Mouse (Mus musculus) midbrain, embryonic 15.5 days (tissue): ENCODE data around the gene Wfdc11. TPM values are rescaled to one million over a fixed set of nuclear protein-coding genes. Genes with fewer than 3 reads are reported as not detected.

Experiments
- ATAC-seq: fragments of 200-750 bp; cut with Nextera tagmentation; replicated peaks from 2 replicates; pipeline ENCODE4 v1.8.0; 2017; ENCODE audit warnings: moderate TSS enrichment
- H3K27ac ChIP-seq: fragments of 300-500 bp; sonication (generic); 2 replicates; pipeline ENCODE4 v1.5.1; 2015; ENCODE audit warnings: mild to moderate bottlenecking, inconsistent platforms
- H3K27me3 ChIP-seq: fragments of 300-500 bp; sonication (generic); replicated peaks from 2 replicates; pipeline ENCODE4 v1.6.1; 2015; ENCODE audit warnings: inconsistent platforms
- H3K36me3 ChIP-seq: fragments of 300-500 bp; sonication (generic); replicated peaks from 2 replicates; pipeline ENCODE4 v1.6.1; 2015; ENCODE audit warnings: inconsistent platforms
- H3K4me1 ChIP-seq: fragments of 300-500 bp; sonication (generic); 2 replicates; pipeline ENCODE4 v1.6.1; 2015; ENCODE audit warnings: inconsistent platforms
- H3K4me2 ChIP-seq: fragments of 300-500 bp; sonication (generic); 2 replicates; pipeline ENCODE4 v1.6.1; 2015; ENCODE audit warnings: inconsistent platforms, mild to moderate bottlenecking, moderate library complexity
- H3K4me3 ChIP-seq: fragments of 300-500 bp; sonication (generic); 2 replicates; pipeline ENCODE4 v1.5.1; 2015; ENCODE audit warnings: mild to moderate bottlenecking, inconsistent platforms
- H3K9ac ChIP-seq: fragments of 300-500 bp; sonication (generic); 2 replicates; pipeline ENCODE4 v1.6.1; 2015; ENCODE audit warnings: mild to moderate bottlenecking, inconsistent platforms
- H3K9me3 ChIP-seq: fragments of 300-500 bp; sonication (generic); 2 replicates; pipeline ENCODE4 v1.6.1; 2016; ENCODE audit warnings: inconsistent platforms
- WGBS: fragments of 180-500 bp; shearing (Covaris S2); methylation state at CpG from one replicate; pipeline ENCODE4 v1.1.7; 2015; ENCODE audit warnings: mixed read lengths; 5-methylcytosine and 5-hydroxymethylcytosine counted together
- polyA plus RNA-seq: library from polyadenylated mRNA; unstranded; fragments of >200 nt; fragmentation: Nextera tagmentation; extraction: Ambion mirVana; gene quantifications from 2 replicates; pipeline ENCODE4 v1.2.1, GENCODE M21; 2015

Wfdc11 gene
- polyA plus RNA-seq, 1 experiment from 2014 or later: not detected

- H3K27ac ChIP-seq: no peak overlapping the region
- H3K27me3 ChIP-seq: no peaks in the 10 kb centered on the region
- H3K4me2 ChIP-seq: peak overlapping the region; percentile 54
- H3K36me3 ChIP-seq: no peaks in the 10 kb centered on the region
- H3K4me1 ChIP-seq: peaks cover 10% of the 10 kb centered on the region
- H3K9me3 ChIP-seq: no peaks in the 10 kb centered on the region
- H3K9ac ChIP-seq: 0 out of 2 replicates have a peak overlapping the region, but pooled peaks have one; percentile 2
- H3K4me3 ChIP-seq: peak overlapping the region; percentile 34
- 23% methylated on average over 19 of the region's 19 CpGs for WGBS
- ATAC-seq: peak; percentile 56
Observed at GRCm38 (mm10) chr2:164678848-164679625, 5.2 kb upstream of the Wfdc11 start.

- H3K4me1 ChIP-seq: peaks cover 10% of the 10 kb centered on the region
- no peak overlapping the region for H3K4me2 ChIP-seq
- no peak overlapping the region for H3K4me3 ChIP-seq
- no peak overlapping the region for H3K27ac ChIP-seq
- no peak overlapping the region for H3K9ac ChIP-seq
- H3K27me3 ChIP-seq: no peaks in the 10 kb centered on the region
- no peaks in the 10 kb centered on the region for H3K36me3 ChIP-seq
- H3K9me3 ChIP-seq: no peaks in the 10 kb centered on the region
- no peak for ATAC-seq
- WGBS: 85% methylated on average over 16 of the region's 16 CpGs
Observed at GRCm38 (mm10) chr2:164676916-164677685, 3.2 kb upstream of the Wfdc11 start.

- Histone ChIP-seq H3K4me3 (no peak overlapping the region), H3K9me3 (no peaks in the 10 kb centered on the region), H3K36me3 (no peaks in the 10 kb centered on the region), H3K27ac (no peak overlapping the region), H3K27me3 (no peaks in the 10 kb centered on the region), H3K4me2 (no peak overlapping the region), H3K9ac (no peak overlapping the region), H3K4me1 (peaks cover 10% of the 10 kb centered on the region)
- ATAC-seq: no peak
- WGBS: 75% methylated on average over 7 of the region's 7 CpGs
Observed at GRCm38 (mm10) chr2:164676103-164676502, 2.2 kb upstream of the Wfdc11 start.

- WGBS: 41% methylated on average over 1 of the region's 1 CpGs
- no peaks in the 10 kb centered on the region for H3K27me3 ChIP-seq
- no peaks in the 10 kb centered on the region for H3K36me3 ChIP-seq
- H3K9ac ChIP-seq: no peak overlapping the region
- H3K27ac ChIP-seq: no peak overlapping the region
- H3K4me2 ChIP-seq: no peak overlapping the region
- no peaks in the 10 kb centered on the region for H3K4me1 ChIP-seq
- no peaks in the 10 kb centered on the region for H3K9me3 ChIP-seq
- ATAC-seq: no peak
- H3K4me3 ChIP-seq: no peak overlapping the region
Observed at GRCm38 (mm10) chr2:164670938-164671337, 2.9 kb downstream of the Wfdc11 start.

- no peak for ATAC-seq
- Histone ChIP-seq H3K9ac (no peak overlapping the region), H3K27me3 (no peaks in the 10 kb centered on the region), H3K9me3 (no peaks in the 10 kb centered on the region), H3K36me3 (no peaks in the 10 kb centered on the region), H3K4me1 (no peaks in the 10 kb centered on the region), H3K4me2 (no peak overlapping the region), H3K4me3 (no peak overlapping the region), H3K27ac (no peak overlapping the region)
- 83% methylated on average over 5 of the region's 5 CpGs for WGBS
Observed at GRCm38 (mm10) chr2:164670261-164670660, 3.6 kb downstream of the Wfdc11 start.

GRCm38 (mm10) chr2:164664851-164665250, 9.0 kb downstream of the Wfdc11 start:
- no peak overlapping the region for H3K27ac ChIP-seq
- no peaks in the 10 kb centered on the region for H3K36me3 ChIP-seq
- H3K27me3 ChIP-seq: no peaks in the 10 kb centered on the region
- H3K4me1 ChIP-seq: no peaks in the 10 kb centered on the region
- H3K4me2 ChIP-seq: no peak overlapping the region
- 83% methylated on average over 7 of the region's 7 CpGs for WGBS
- no peak for ATAC-seq
- H3K4me3 ChIP-seq: no peak overlapping the region
- H3K9ac ChIP-seq: no peak overlapping the region
- no peaks in the 10 kb centered on the region for H3K9me3 ChIP-seq

- Histone ChIP-seq H3K9ac (no peak within 1 kb of the TSS), H3K27ac (no peak within 1 kb of the TSS), H3K27me3 (no peaks in the 10 kb centered on the region), H3K9me3 (no peaks in the 10 kb centered on the region), H3K4me3 (no peak within 1 kb of the TSS), H3K36me3 (no peaks in the 10 kb centered on the region), H3K4me1 (no peaks in the 10 kb centered on the region), H3K4me2 (no peak within 1 kb of the TSS)
- no peak for ATAC-seq
- 85% methylated on average over 9 of the region's 9 CpGs for WGBS
Observed at GRCm38 (mm10) chr2:164656483-164656882, 17.4 kb downstream of the Wfdc11 start, which contains the start of gene Wfdc9. Wfdc9 (minus strand) TSS chr2:164656583.

GRCm38 (mm10) chr2:164655858-164656257, 18.0 kb downstream of the Wfdc11 start, which contains the start of gene Wfdc10:
Wfdc10 (plus strand) TSS chr2:164656046.
- 13% methylated on average over 11 of the region's 11 CpGs for WGBS
- Histone ChIP-seq H3K4me3 (no peak within 1 kb of the TSS), H3K4me2 (no peak within 1 kb of the TSS), H3K4me1 (no peaks in the 10 kb centered on the region), H3K27me3 (no peaks in the 10 kb centered on the region), H3K36me3 (no peaks in the 10 kb centered on the region), H3K9me3 (no peaks in the 10 kb centered on the region), H3K9ac (no peak within 1 kb of the TSS), H3K27ac (no peak within 1 kb of the TSS)
- no peak for ATAC-seq

- no peak overlapping the region for H3K27ac ChIP-seq
- WGBS: 70% methylated on average over 13 of the region's 13 CpGs
Observed at GRCm38 (mm10) chr2:164641881-164642673, 31.8 kb downstream of the Wfdc11 start.

GRCm38 (mm10) chr2:164641129-164641528, 32.8 kb downstream of the Wfdc11 start:
- Histone ChIP-seq H3K36me3 (no peaks in the 10 kb centered on the region), H3K4me2 (no peak overlapping the region), H3K27me3 (no peaks in the 10 kb centered on the region), H3K9ac (no peak overlapping the region), H3K4me3 (no peak overlapping the region), H3K9me3 (no peaks in the 10 kb centered on the region), H3K4me1 (no peaks in the 10 kb centered on the region), H3K27ac (no peak overlapping the region)
- ATAC-seq: no peak
- 66% methylated on average over 7 of the region's 7 CpGs for WGBS

More at GRCm38 (mm10) chr2:164641881-164642673, 31.8 kb downstream of the Wfdc11 start:
- Histone ChIP-seq H3K36me3 (no peaks in the 10 kb centered on the region), H3K9ac (no peak overlapping the region), H3K9me3 (no peaks in the 10 kb centered on the region), H3K4me2 (no peak overlapping the region), H3K4me3 (no peak overlapping the region), H3K4me1 (no peaks in the 10 kb centered on the region), H3K27me3 (no peaks in the 10 kb centered on the region)
- no peak for ATAC-seq

GRCm38 (mm10) chr2:164638696-164639095, 35.2 kb downstream of the Wfdc11 start, which contains the start of gene Wfdc16:
Wfdc16 (minus strand) TSS chr2:164638796.
- H3K27me3 ChIP-seq: no peaks in the 10 kb centered on the region
- H3K36me3 ChIP-seq: no peaks in the 10 kb centered on the region
- H3K9ac ChIP-seq: no peak within 1 kb of the TSS
- ATAC-seq: no peak
- H3K9me3 ChIP-seq: no peaks in the 10 kb centered on the region
- H3K4me1 ChIP-seq: no peaks in the 10 kb centered on the region
- no peak within 1 kb of the TSS for H3K4me2 ChIP-seq
- WGBS: 85% methylated on average over 3 of the region's 3 CpGs
- H3K4me3 ChIP-seq: no peak within 1 kb of the TSS
- no peak within 1 kb of the TSS for H3K27ac ChIP-seq

GRCm38 (mm10) chr2:164635266-164635665, 38.6 kb downstream of the Wfdc11 start:
- Histone ChIP-seq H3K9ac (no peak overlapping the region), H3K27ac (no peak overlapping the region), H3K4me2 (no peak overlapping the region), H3K4me3 (no peak overlapping the region), H3K36me3 (no peaks in the 10 kb centered on the region), H3K27me3 (no peaks in the 10 kb centered on the region), H3K4me1 (no peaks in the 10 kb centered on the region), H3K9me3 (no peaks in the 10 kb centered on the region)
- ATAC-seq: no peak
- WGBS: 78% methylated on average over 9 of the region's 9 CpGs
